Mouse (Mus musculus) myocyte (in vitro differentiated cells): ENCODE data around the gene Gm15294. TPM values are rescaled to one million over a fixed set of nuclear protein-coding genes. Genes with fewer than 3 reads are reported as not detected.

ENCODE experiments used
- H3K27me3 ChIP-seq: one replicate; pipeline ENCODE4 v1.6.1; 2011; ENCODE audit not compliant: control insufficient read depth, insufficient read depth, insufficient read length
- H3K36me3 ChIP-seq: one replicate; pipeline ENCODE4 v1.6.1; 2011; ENCODE audit not compliant: control insufficient read depth, insufficient read depth
- H3K4me2 ChIP-seq: one replicate; pipeline ENCODE4 v1.6.1; 2011; ENCODE audit warnings: low read depth, control low read depth
- H3K4me3 ChIP-seq: one replicate; pipeline ENCODE4 v1.5.1; 2011; ENCODE audit warnings: mild to moderate bottlenecking, control low read depth, moderate library complexity
- H3K79me2 ChIP-seq: one replicate; pipeline ENCODE4 v1.6.1; 2011; ENCODE audit not compliant: control insufficient read depth, insufficient read depth
- H3ac ChIP-seq: one replicate; pipeline ENCODE4 v1.6.1; 2011; ENCODE audit not compliant: control insufficient read depth, insufficient read length
- CEBPB ChIP-seq: IDR thresholded peaks from 2 replicates; pipeline ENCODE4 v1.6.1; 2011; ENCODE audit warnings: mild to moderate bottlenecking, moderate library complexity; ENCODE audit not compliant: poor library complexity, insufficient read depth, severe bottlenecking
- E2F4 ChIP-seq: IDR thresholded peaks from one replicate; pipeline ENCODE4 v1.6.1; 2011; ENCODE audit warnings: mild to moderate bottlenecking, control low read depth, moderate library complexity; ENCODE audit not compliant: insufficient read depth
- MAX ChIP-seq: IDR thresholded peaks from one replicate; pipeline ENCODE4 v1.6.1; 2011; ENCODE audit warnings: low read depth, mild to moderate bottlenecking, control low read depth
- MYOD1 ChIP-seq, 3 experiments: IDR thresholded peaks; one replicate each; pipeline ENCODE4 v1.6.1; 2011; ENCODE audit warnings: control low read depth in 2 of 3, low read depth in 2 of 3, mild to moderate bottlenecking in 2 of 3, moderate library complexity in 1 of 3; ENCODE audit not compliant: insufficient read length in 2 of 3, control insufficient read depth in 1 of 3
- MYOG ChIP-seq, 3 experiments: IDR thresholded peaks; one replicate each; pipeline ENCODE4 v1.6.1; 2011; ENCODE audit warnings: control low read depth in 2 of 3, low read depth in 2 of 3, mild to moderate bottlenecking in 2 of 3; ENCODE audit not compliant: insufficient read length in 2 of 3, control insufficient read depth in 1 of 3, insufficient read depth in 1 of 3
- POLR2A ChIP-seq: IDR thresholded peaks from one replicate; pipeline ENCODE4 v1.6.1; 2011; ENCODE audit warnings: low read depth, mild to moderate bottlenecking, control low read depth, moderate library complexity; ENCODE audit not compliant: insufficient read length
- POLR2AphosphoS2 ChIP-seq: IDR thresholded peaks from one replicate; pipeline ENCODE4 v1.6.1; 2011; ENCODE audit warnings: low read depth, control low read depth; ENCODE audit not compliant: insufficient read length
- REST ChIP-seq: IDR thresholded peaks from one replicate; pipeline ENCODE4 v1.6.1; 2011; ENCODE audit warnings: mild to moderate bottlenecking, control low read depth, moderate library complexity; ENCODE audit not compliant: insufficient read depth, insufficient read length
- SRF ChIP-seq: IDR thresholded peaks from one replicate; pipeline ENCODE4 v1.6.1; 2011; ENCODE audit warnings: low read depth; ENCODE audit not compliant: control insufficient read depth, insufficient read length
- TCF12 ChIP-seq: IDR thresholded peaks from one replicate; pipeline ENCODE4 v1.6.1; 2011; ENCODE audit warnings: mild to moderate bottlenecking, control low read depth; ENCODE audit not compliant: poor library complexity, insufficient read depth, severe bottlenecking
- TCF3 ChIP-seq: IDR thresholded peaks from one replicate; pipeline ENCODE4 v1.6.1; 2011; ENCODE audit warnings: low read depth, control low read depth; ENCODE audit not compliant: insufficient read length
- USF1 ChIP-seq: IDR thresholded peaks from one replicate; pipeline ENCODE4 v1.6.1; 2011; ENCODE audit warnings: low read depth, mild to moderate bottlenecking, control low read depth, moderate library complexity
- polyA plus RNA-seq: library from polyadenylated mRNA; unstranded; fragments of >200 nt; fragmentation: generic; extraction: Trizol; gene quantifications from one replicate; pipeline ENCODE4 v1.2.1, GENCODE M21; 2012; ENCODE audit warnings: missing spikeins

Gene Gm15294
- polyA plus RNA-seq, 1 experiment = not detected

DNA sequence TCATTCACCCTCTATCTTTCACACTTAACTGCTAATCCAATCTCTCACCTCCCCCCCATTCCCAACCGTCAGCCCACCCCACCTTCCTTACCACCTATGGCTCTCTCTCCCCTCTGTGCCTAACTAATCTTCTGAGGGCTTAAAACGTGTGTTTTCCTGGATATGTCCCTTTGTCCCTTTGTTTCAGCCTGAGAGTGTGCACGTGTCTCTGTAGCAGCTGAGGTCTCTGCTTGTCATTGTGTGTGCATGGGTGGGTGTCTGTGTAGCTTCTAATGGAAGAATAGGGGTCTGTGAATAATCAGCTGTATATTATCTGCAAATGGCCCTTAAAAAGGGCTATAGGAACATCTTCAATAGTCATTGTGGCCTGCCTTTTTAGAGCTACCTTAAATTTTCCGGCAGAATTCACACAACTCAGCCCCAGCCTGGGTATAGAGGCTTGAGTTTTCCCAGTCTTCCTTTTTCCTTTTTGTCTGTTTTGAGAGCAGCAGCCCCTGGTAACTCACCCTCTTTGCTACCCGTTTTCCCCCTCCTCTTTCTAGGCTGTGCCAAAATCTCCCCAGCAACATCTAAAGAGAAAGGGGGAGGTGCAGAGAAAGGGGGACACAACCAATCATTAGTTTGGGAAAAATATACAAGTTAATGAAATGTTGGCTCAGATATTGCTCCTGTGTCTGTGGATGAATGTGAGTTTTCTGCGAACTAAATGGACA lies 19.2 kb downstream of the Gm15294 start:
- no peak overlapping the region for H3K4me2 ChIP-seq
- TF ChIP-seq TCF3 (no peak), CEBPB (no peak), MAX (no peak), MYOD1 (IDR thresholded peaks at IDR 0.05; ENCODE audit: control insufficient read depth in 1 of 3, insufficient read length in 2 of 3, low read depth in 2 of 3) (no peak), MYOG (IDR thresholded peaks at IDR 0.05; ENCODE audit: control insufficient read depth in 1 of 3, insufficient read depth in 1 of 3, insufficient read length in 2 of 3, low read depth in 2 of 3) (no peak), USF1 (no peak), POLR2AphosphoS2 (no peak), E2F4 (no peak), TCF12 (no peak), REST (no peak), POLR2A (no peak), SRF (no peak)
- no peaks in the 10 kb centered on the region for H3K36me3 ChIP-seq
- no peak overlapping the region for H3ac ChIP-seq
- H3K79me2 ChIP-seq = no peaks in the 10 kb centered on the region
- no peak overlapping the region for H3K4me3 ChIP-seq
- H3K27me3 ChIP-seq = no peaks in the 10 kb centered on the region

Other genes starting within 250 kb of the Gm15294 start
- gene Irs4, start 150.0 kb downstream of the Gm15294 start, polyA plus RNA-seq = not detected